Mouse (Mus musculus): ENCODE measurements around the gene Abcg5.

Abcg5 gene

DNA sequence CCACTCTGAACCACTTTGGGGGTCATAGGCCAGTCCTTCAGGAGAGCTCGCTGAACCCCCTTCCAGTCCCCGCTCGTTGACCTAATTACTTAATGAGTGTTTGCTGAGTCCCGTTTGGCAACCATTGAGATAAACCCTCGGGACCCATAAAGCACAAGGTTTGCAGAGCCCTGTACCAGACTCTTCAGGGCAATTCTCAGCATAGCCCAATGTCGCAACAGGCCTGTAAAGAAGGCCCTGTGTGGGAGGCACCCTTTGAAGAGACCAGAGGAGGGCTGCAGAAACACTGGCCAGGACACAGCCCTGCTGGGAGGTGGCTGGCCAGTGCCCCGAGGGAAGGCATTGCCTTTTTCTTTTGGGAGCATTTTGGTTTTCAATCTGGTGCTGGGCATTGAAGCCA is 70.8 kb downstream of the Abcg5 start:
- DNase-seq (ENCODE audit: low spot score in 2 of 2): no peak

- no peak for DNase-seq (ENCODE audit: low spot score in 2 of 2)
Measured at GRCm38 (mm10) chr17:84611500-84611899, 71.3 kb downstream of the Abcg5 start.

DNA sequence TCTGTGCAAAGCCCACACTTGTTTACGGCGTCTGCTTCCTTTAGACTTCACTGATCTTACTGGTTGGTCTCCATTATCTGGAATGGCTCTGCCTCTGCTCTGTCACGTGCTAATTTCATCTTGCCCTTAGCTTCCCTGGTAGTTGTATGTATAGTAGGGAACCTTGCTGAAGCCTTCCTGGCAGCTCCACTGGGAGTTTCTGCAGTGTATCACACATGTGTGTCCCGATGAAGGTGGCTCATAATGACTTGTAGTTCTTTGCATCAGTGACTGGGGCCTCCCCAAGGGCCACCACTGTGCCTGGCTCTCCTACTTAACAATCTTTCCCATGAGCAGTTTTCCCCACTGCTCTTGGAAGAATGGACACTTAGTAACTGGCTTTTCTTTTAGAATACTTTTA is 74.2 kb downstream of the Abcg5 start:
- no peak for DNase-seq (ENCODE audit: low spot score in 2 of 2)
